Mouse (Mus musculus) cerebellum, adult 9-11 months (tissue): ENCODE measurements around the gene Zbtb20.

Source experiments
- DNase-seq: peaks from one replicate; pipeline ENCODE4 v3.0.0; 2022

Gene Zbtb20

GRCm38 (mm10) chr16:42875852-42875980 is at the start of gene Zbtb20:
Zbtb20 (plus strand) TSS chr16:42875881.
- no peak for DNase-seq

- no peak for DNase-seq
Observed at GRCm38 (mm10) chr16:42835940-42836339, 39.7 kb upstream of the Zbtb20 start.

- DNase-seq, result no peak
Observed at GRCm38 (mm10) chr16:42836404-42837120, 39.1 kb upstream of the Zbtb20 start.

- DNase-seq, result no peak
Observed at GRCm38 (mm10) chr16:42838226-42838625, 37.5 kb upstream of the Zbtb20 start.

GRCm38 (mm10) chr16:42857564-42858183 is 18.0 kb upstream of the Zbtb20 start:
- DNase-seq, result no peak

GRCm38 (mm10) chr16:42859251-42859650 is 16.4 kb upstream of the Zbtb20 start:
- DNase-seq, result no peak

GRCm38 (mm10) chr16:42863231-42863630 is 12.4 kb upstream of the Zbtb20 start:
- no peak for DNase-seq

- DNase-seq, result no peak
Observed at GRCm38 (mm10) chr16:42866061-42866460, 9.6 kb upstream of the Zbtb20 start.

GRCm38 (mm10) chr16:42872101-42872500 is 3.6 kb upstream of the Zbtb20 start:
- no peak for DNase-seq

GRCm38 (mm10) chr16:42873942-42874341 is 1.7 kb upstream of the Zbtb20 start:
- DNase-seq, result no peak

GRCm38 (mm10) chr16:42874456-42874855 is 1.2 kb upstream of the Zbtb20 start:
- DNase-seq, result peak; percentile 73

GRCm38 (mm10) chr16:42874910-42875851 is 500 bp upstream of the Zbtb20 start:
- DNase-seq, result peak; percentile 100

GRCm38 (mm10) chr16:42876021-42877000 is 630 bp downstream of the Zbtb20 start:
- DNase-seq, result peak; percentile 89

- DNase-seq, result peak; percentile 36
Observed at GRCm38 (mm10) chr16:42880046-42880445, 4.4 kb downstream of the Zbtb20 start.

GRCm38 (mm10) chr16:42885538-42885937 is 9.9 kb downstream of the Zbtb20 start:
- DNase-seq, result no peak

GRCm38 (mm10) chr16:42885964-42886363 is 10.3 kb downstream of the Zbtb20 start:
- no peak for DNase-seq

- peak; percentile 36 for DNase-seq
Observed at GRCm38 (mm10) chr16:42897125-42897693, 21.5 kb downstream of the Zbtb20 start.

GRCm38 (mm10) chr16:42900328-42900727 is 24.6 kb downstream of the Zbtb20 start:
- no peak for DNase-seq

- DNase-seq, result peak; percentile 60
Observed at GRCm38 (mm10) chr16:42907283-42907701, 31.6 kb downstream of the Zbtb20 start.

- DNase-seq, result no peak
Observed at GRCm38 (mm10) chr16:42908381-42908780, 32.7 kb downstream of the Zbtb20 start.

GRCm38 (mm10) chr16:42908896-42909295 is 33.2 kb downstream of the Zbtb20 start:
- no peak for DNase-seq

GRCm38 (mm10) chr16:42910016-42910415 is 34.3 kb downstream of the Zbtb20 start:
- DNase-seq, result peak; percentile 54
